Mouse (Mus musculus) spleen, adult 2 months (tissue): ENCODE data around the gene Hoxa13.

Experiments used
- CTCF ChIP-seq: fragments of 200-500 bp; IDR thresholded peaks from 2 replicates; pipeline ENCODE4 v1.5.1; 2011; ENCODE audit warnings: mild to moderate bottlenecking, inconsistent platforms; ENCODE audit not compliant: insufficient read depth, insufficient read length, insufficient replicate concordance; ENCODE audit errors: extremely low read depth
- POLR2A ChIP-seq: fragments of 200-500 bp; IDR thresholded peaks from 2 replicates; pipeline ENCODE4 v1.6.1; 2011; ENCODE audit warnings: low read depth, low read length, inconsistent platforms

DNA sequence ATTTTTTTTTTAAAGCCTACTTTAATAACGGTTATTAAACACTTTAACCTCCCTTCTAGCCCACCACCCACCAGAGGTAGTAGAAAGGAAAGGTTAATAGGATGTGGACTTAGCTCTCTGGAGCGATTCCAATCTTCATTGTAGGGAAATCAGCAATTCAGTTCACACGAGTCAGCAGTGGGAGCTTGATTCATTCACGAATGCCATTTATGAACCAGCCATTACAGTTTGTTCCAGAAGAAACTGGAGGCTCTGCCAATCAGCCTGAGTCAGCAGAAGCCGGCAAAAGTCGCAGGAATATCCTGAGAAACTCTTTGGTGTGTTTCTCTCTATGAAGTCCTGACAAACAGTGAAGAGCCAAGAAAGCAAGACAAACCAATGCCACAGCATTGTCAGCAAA lies 33.9 kb upstream of the Hoxa13 start:
- no peak for TF ChIP-seq POLR2A
- no peak for TF ChIP-seq CTCF
